Mouse (Mus musculus) midbrain, embryonic 11.5 days (tissue): ENCODE measurements around the gene Neil1. TPM values are rescaled to one million over a fixed set of nuclear protein-coding genes. Genes with fewer than 3 reads are reported as not detected.

Experiments
- ATAC-seq: fragments of 200-750 bp; cut with Nextera tagmentation; 2 replicates; pipeline ENCODE4 v1.8.0; 2017; ENCODE audit warnings: moderate TSS enrichment, moderate library complexity; ENCODE audit not compliant: low FRiP score
- DNase-seq: peaks from one replicate; pipeline ENCODE4 v3.0.0; 2015; ENCODE audit warnings: low spot score; ENCODE audit errors: missing footprints
- H3K27ac ChIP-seq: fragments of 300-500 bp; sonication (generic); 2 replicates; pipeline ENCODE4 v1.5.1; 2014; ENCODE audit warnings: low read depth, low read length
- H3K27me3 ChIP-seq: fragments of 300-500 bp; sonication (generic); 2 replicates; pipeline ENCODE4 v1.6.1; 2014; ENCODE audit warnings: mild to moderate bottlenecking, low read length, moderate library complexity, mixed read lengths; ENCODE audit not compliant: control insufficient read depth, insufficient read depth
- H3K36me3 ChIP-seq: fragments of 300-500 bp; sonication (generic); 2 replicates; pipeline ENCODE4 v1.6.1; 2014; ENCODE audit warnings: mild to moderate bottlenecking, low read length, moderate library complexity, mixed read lengths; ENCODE audit not compliant: control insufficient read depth, insufficient read depth
- H3K4me1 ChIP-seq: fragments of 300-500 bp; sonication (generic); 2 replicates; pipeline ENCODE4 v1.6.1; 2014; ENCODE audit warnings: low read length; ENCODE audit not compliant: control insufficient read depth, insufficient read depth
- H3K4me2 ChIP-seq: fragments of 300-500 bp; sonication (generic); 2 replicates; pipeline ENCODE4 v1.6.1; 2014; ENCODE audit warnings: mild to moderate bottlenecking, moderate library complexity
- H3K4me3 ChIP-seq: fragments of 300-500 bp; sonication (generic); 2 replicates; pipeline ENCODE4 v1.5.1; 2014; ENCODE audit warnings: low read depth, low read length
- H3K9ac ChIP-seq: fragments of 300-500 bp; sonication (generic); 2 replicates; pipeline ENCODE4 v1.6.1; 2014; ENCODE audit warnings: low read length
- H3K9me3 ChIP-seq: fragments of 300-500 bp; sonication (generic); 2 replicates; pipeline ENCODE4 v1.6.1; 2016; ENCODE audit warnings: low read length; ENCODE audit not compliant: control insufficient read depth
- WGBS: fragments of 180-500 bp; shearing (Covaris S2); extraction: QIAGEN DNeasy Blood & Tissue Kit; methylation state at CpG from one replicate; pipeline ENCODE4 v1.1.7; 2014; 5-methylcytosine and 5-hydroxymethylcytosine counted together
- polyA plus RNA-seq: library from polyadenylated mRNA; unstranded; fragments of >200 nt; fragmentation: Nextera tagmentation; extraction: Ambion mirVana; gene quantifications from 2 replicates; pipeline ENCODE4 v1.2.1, GENCODE M21; 2014

Neil1 gene
- polyA plus RNA-seq, 1 experiment from 2014 or later = 5.9 TPM

DNA sequence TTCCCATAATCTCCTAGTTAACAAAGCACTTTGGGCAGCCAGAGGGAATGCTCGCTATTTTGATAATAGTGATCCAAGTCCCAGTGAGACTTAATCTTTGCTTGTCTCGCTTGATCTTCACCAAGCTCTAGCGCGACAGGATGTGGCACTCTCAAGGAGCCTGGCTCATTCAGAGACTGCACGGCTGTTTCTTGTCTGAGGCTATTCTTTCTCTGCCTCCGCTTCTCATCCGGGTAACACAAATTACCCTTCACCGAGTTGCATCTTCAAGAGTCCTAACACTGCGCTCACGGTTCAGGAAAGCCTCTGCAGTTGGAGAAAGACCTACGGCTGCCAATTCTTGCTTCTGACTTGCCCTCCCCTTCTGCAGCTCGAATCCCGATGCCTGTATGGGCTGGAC lies 9.4 kb upstream of the Neil1 start:
- H3K9ac ChIP-seq = peak overlapping the region; percentile 65
- H3K27me3 ChIP-seq = no peaks in the 10 kb centered on the region
- peaks cover 7% of the 10 kb centered on the region for H3K4me1 ChIP-seq
- no peak for DNase-seq
- no peaks in the 10 kb centered on the region for H3K9me3 ChIP-seq
- ATAC-seq = no peak
- H3K36me3 ChIP-seq = no peaks in the 10 kb centered on the region
- H3K4me2 ChIP-seq = peak overlapping the region; percentile 62
- WGBS = 35% methylated on average over 13 of the region's 13 CpGs
- H3K27ac ChIP-seq = no peak overlapping the region
- H3K4me3 ChIP-seq = peak overlapping the region; percentile 54

DNA sequence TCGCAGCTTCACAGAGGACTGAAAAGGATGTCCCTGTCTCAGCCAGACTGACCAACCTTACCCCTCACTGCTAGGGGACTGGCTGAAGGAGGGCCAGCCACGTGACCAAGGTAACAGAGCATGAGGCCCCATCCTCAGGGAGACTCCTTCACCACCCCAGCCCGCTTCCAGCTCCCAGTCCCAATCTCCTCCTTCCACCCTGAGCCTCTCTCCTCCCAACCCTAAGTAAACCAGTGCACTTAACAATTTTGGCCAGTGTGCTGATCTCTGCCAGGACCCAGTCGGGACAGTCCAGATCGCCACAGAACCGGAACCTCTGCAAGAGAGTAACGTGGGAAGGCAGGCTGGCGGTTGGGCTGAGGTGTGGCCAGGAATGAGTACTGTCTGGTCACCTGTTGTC lies 8.7 kb upstream of the Neil1 start:
- no peak overlapping the region for H3K9ac ChIP-seq
- no peaks in the 10 kb centered on the region for H3K27me3 ChIP-seq
- H3K4me3 ChIP-seq = no peak overlapping the region
- peaks cover 7% of the 10 kb centered on the region for H3K4me1 ChIP-seq
- H3K9me3 ChIP-seq = no peaks in the 10 kb centered on the region
- 85% methylated on average over 8 of the region's 8 CpGs for WGBS
- DNase-seq (no peak), ATAC-seq (no peak)
- H3K4me2 ChIP-seq = no peak overlapping the region
- no peaks in the 10 kb centered on the region for H3K36me3 ChIP-seq
- H3K27ac ChIP-seq = no peak overlapping the region

DNA sequence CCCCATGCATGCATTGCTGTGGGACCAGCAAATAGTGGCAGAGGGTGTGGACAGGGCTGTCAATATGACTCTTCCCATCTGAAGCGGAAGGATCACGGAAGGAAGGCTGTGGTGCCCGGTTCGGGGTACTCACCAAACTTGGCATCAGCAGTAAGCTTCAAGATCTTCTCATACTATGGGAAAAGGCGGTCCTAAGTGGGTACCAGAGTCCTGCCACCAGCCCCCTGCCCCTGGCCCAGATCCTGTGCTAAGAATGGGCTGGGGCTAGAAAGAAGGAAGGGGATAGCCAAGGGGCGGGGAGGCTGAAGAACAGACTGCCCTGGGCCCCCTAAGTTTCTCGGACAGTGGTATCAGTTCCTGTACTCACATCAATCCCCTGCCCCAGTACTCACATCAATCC lies 8.3 kb upstream of the Neil1 start:
- no peak overlapping the region for H3K9ac ChIP-seq
- no peak overlapping the region for H3K4me3 ChIP-seq
- no peaks in the 10 kb centered on the region for H3K27me3 ChIP-seq
- no peak overlapping the region for H3K27ac ChIP-seq
- H3K9me3 ChIP-seq = no peaks in the 10 kb centered on the region
- no peaks in the 10 kb centered on the region for H3K36me3 ChIP-seq
- H3K4me2 ChIP-seq = no peak overlapping the region
- H3K4me1 ChIP-seq = peaks cover 7% of the 10 kb centered on the region
- DNase-seq (no peak), ATAC-seq (no peak)
- WGBS = 95% methylated on average over 7 of the region's 7 CpGs

DNA sequence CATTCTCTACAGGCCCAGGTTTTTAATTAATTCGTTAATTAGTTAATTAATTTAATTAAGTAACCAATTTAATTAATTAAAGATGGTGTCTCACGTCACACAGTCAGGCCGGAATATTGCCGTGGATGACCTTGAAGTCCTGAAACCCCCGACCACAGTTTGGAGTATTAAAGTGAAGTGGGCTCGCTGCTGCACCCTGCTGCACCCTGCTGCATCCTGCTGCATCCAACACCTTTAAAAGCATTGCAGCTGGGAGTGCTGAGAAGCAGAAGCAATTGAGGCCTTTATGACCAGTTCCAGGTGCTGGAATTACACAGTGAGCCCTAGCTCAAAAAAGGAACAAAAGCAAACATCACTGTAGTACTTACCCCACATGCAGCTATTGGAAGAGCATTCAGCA lies 4.2 kb upstream of the Neil1 start:
- ATAC-seq (no peak), DNase-seq (no peak)
- H3K9ac ChIP-seq = no peak overlapping the region
- H3K9me3 ChIP-seq = no peaks in the 10 kb centered on the region
- H3K4me2 ChIP-seq = no peak overlapping the region
- 55% methylated on average over 6 of the region's 6 CpGs for WGBS
- no peaks in the 10 kb centered on the region for H3K36me3 ChIP-seq
- H3K4me3 ChIP-seq = no peak overlapping the region
- H3K27ac ChIP-seq = no peak overlapping the region
- no peaks in the 10 kb centered on the region for H3K27me3 ChIP-seq
- peaks cover 11% of the 10 kb centered on the region for H3K4me1 ChIP-seq

DNA sequence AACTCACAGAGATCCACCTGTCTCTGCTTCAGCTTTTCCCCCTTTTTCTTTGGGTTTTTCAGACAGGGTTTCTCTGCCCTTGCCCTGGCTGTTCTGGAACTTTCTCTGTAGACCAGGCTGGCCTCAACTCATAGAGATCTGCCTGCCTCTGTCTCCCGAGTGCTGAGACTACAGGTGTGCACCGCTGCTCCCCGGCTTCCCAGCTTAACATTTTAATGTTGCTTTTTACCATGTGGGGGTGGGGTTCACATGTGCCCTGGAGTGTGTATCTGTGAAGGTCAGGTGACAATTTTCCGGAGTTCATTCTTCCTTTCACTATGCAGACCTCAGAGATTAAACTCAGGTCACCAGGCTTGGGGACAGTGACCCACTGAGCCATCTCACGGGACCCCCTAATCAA lies 2.1 kb upstream of the Neil1 start:
- WGBS = 88% methylated on average over 5 of the region's 5 CpGs
- Histone ChIP-seq H3K4me1 (peaks cover 6% of the 10 kb centered on the region; the same call in 1 of the 2 replicates), H3K27ac (no peak overlapping the region), H3K4me3 (no peak overlapping the region), H3K27me3 (no peaks in the 10 kb centered on the region), H3K9me3 (no peaks in the 10 kb centered on the region), H3K9ac (no peak overlapping the region), H3K4me2 (no peak overlapping the region), H3K36me3 (no peaks in the 10 kb centered on the region)
- DNase-seq = no peak
- ATAC-seq = no peak

DNA sequence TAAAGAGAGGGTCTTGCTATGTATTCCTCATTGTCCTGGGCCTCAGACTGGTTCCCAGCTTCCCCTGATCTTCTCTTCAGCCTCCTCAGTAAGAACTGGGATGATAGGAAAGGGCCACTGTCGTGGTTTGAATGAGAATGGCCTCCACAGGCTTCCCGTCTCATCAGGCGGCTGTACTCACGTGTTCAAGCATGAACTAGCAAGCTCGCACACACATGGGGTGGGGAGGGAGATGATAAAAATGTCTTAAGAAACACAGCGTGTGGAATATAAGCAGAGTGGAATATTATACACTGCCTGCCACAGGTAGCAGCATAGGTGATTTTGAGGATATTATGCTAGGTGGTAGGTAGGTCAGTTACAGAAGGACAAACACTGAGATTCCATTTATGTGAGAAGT lies 916 bp upstream of the Neil1 start:
- WGBS = 75% methylated on average over 6 of the region's 6 CpGs
- no peaks in the 10 kb centered on the region for H3K9me3 ChIP-seq
- peak overlapping the region; percentile 50 for H3K4me3 ChIP-seq
- 0 out of 2 replicates have a peak overlapping the region, but pooled peaks have one; percentile 56 for H3K27ac ChIP-seq
- DNase-seq (no peak), ATAC-seq (no peak)
- peaks cover 6% of the 10 kb centered on the region; the same call in 1 of the 2 replicates for H3K4me1 ChIP-seq
- peak overlapping the region; percentile 75 for H3K9ac ChIP-seq
- H3K36me3 ChIP-seq = no peaks in the 10 kb centered on the region
- H3K4me2 ChIP-seq = peak overlapping the region; percentile 87
- H3K27me3 ChIP-seq = no peaks in the 10 kb centered on the region

DNA sequence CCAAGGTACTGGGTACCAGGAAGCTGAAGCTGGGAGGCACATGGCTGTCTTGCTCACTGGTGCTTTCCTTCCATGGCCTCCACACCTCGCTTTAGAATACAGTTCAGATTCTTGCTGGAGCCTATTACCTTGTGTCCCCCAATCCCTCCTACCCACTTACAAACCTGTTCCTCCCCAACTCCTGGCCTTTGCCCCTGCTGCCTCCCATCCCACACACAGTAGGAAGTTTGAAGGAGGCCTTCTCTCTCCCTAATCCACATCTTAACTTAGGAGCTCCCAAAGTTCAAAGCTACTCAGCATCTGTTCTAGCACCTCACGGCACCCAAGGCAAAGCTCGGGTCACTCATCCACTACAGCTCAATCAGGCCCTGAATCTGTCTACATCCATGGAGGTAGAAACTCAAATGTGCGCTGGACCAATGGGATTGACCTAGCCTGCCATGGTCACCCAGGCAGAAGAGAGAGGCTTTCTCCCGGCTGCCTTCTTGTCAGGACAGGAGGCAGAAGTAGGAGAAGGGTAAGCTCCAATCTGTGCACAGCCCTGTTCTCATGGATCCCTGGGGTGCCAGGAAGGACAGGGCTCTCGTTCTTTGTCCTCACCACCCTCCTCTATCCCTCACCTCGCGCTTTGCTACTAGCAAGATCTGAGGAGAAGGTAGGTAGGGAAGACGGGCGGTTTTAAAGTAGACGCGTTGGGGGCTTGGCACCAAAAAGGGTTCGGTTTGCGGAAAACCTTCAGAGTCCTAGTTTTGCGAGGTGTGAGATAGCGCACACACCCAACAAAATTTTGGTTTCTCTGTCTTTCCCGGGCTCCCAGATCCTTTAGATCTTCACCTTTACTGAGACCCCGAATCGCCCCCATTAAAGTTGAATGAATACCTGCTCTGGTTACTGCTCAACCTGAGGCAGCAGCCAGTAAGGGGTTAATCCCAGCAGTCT lies 631 bp downstream of the Neil1 start:
- WGBS = 9% methylated on average over 19 of the region's 19 CpGs
- peak overlapping the region; percentile 56 for H3K27ac ChIP-seq
- DNase-seq = peak; percentile 94

DNA sequence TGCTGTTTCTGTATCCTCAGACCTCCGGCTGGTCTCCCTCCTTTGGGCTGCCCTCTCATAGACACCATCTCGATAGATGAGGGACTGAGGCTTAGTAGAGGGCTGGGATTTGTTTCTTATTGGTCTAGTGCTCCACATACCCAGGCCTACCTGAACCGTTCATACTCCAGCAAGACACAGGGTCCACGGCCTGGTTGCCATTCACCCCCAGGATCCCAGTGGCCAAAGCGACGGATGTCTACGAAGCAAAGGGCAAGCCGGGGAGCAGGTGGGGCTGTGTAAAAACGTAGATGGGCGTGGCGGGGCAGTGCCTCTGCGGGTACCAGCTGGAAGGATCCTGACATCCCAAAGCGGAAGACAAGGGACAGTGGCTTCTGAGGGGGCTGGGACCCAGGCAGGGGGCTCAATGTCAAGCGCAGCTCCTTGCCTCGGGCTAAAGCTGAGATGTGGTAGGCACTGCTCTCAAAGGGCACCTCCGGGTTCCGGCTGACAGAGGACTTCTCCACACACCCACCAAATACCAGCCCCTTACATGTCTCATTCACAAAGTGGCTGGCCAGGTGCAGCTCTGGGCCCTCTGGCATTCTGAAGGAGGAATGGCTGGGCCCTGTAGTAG lies 1.5 kb downstream of the Neil1 start:
- no peak for ATAC-seq
- H3K27ac ChIP-seq = no peak overlapping the region
- H3K36me3 ChIP-seq = peaks cover 3% of the 10 kb centered on the region; the same call in 1 of the 2 replicates
- H3K27me3 ChIP-seq = no peaks in the 10 kb centered on the region
- H3K4me3 ChIP-seq = no peak overlapping the region
- H3K4me1 ChIP-seq = peaks cover 6% of the 10 kb centered on the region; the same call in 1 of the 2 replicates
- H3K4me2 ChIP-seq = no peak overlapping the region
- WGBS = 88% methylated on average over 17 of the region's 17 CpGs
- DNase-seq = no peak
- no peak overlapping the region for H3K9ac ChIP-seq
- no peaks in the 10 kb centered on the region for H3K9me3 ChIP-seq

More for the DNA sequence above, 631 bp downstream of the Neil1 start:
- Histone ChIP-seq H3K4me3 (peak overlapping the region; percentile 50), H3K9me3 (no peaks in the 10 kb centered on the region), H3K27me3 (no peaks in the 10 kb centered on the region), H3K36me3 (no peaks in the 10 kb centered on the region), H3K4me2 (peak overlapping the region; percentile 87), H3K9ac (peak overlapping the region; percentile 75), H3K4me1 (peaks cover 6% of the 10 kb centered on the region; the same call in 1 of the 2 replicates)
- ATAC-seq = peak; percentile 46

DNA sequence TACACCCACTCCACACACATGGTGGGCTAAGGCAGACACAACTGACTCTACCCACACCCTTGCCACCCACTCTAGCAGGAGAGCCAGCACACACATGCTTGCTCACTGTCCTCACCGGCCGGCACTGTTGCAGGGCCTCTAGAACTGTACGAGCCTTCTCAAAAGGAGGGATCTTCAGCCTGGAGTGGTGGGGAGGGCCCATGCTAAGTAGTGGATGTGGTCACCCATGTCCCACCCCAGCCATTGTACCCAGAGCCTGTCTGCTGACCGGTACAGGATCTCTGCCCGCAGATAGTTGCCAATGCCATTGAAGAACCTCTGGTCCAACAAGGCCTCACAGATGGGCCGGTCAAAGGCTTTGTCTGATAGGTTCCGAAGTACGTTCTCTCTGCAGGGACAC lies 3.3 kb downstream of the Neil1 start:
- Histone ChIP-seq H3K4me1 (peaks cover 6% of the 10 kb centered on the region; the same call in 1 of the 2 replicates), H3K36me3 (peaks cover 4% of the 10 kb centered on the region; the same call in 1 of the 2 replicates), H3K9ac (no peak overlapping the region), H3K4me2 (no peak overlapping the region), H3K27me3 (no peaks in the 10 kb centered on the region), H3K4me3 (no peak overlapping the region), H3K27ac (no peak overlapping the region), H3K9me3 (no peaks in the 10 kb centered on the region)
- WGBS = 91% methylated on average over 8 of the region's 8 CpGs
- ATAC-seq = no peak
- no peak for DNase-seq
